Mouse (Mus musculus): ENCODE measurements around the gene Kcnk10. TPM values are rescaled to one million over a fixed set of nuclear protein-coding genes. Genes with fewer than 3 reads are reported as not detected.

The Kcnk10 gene
- polyA plus RNA-seq, 1 experiment = not detected

DNA sequence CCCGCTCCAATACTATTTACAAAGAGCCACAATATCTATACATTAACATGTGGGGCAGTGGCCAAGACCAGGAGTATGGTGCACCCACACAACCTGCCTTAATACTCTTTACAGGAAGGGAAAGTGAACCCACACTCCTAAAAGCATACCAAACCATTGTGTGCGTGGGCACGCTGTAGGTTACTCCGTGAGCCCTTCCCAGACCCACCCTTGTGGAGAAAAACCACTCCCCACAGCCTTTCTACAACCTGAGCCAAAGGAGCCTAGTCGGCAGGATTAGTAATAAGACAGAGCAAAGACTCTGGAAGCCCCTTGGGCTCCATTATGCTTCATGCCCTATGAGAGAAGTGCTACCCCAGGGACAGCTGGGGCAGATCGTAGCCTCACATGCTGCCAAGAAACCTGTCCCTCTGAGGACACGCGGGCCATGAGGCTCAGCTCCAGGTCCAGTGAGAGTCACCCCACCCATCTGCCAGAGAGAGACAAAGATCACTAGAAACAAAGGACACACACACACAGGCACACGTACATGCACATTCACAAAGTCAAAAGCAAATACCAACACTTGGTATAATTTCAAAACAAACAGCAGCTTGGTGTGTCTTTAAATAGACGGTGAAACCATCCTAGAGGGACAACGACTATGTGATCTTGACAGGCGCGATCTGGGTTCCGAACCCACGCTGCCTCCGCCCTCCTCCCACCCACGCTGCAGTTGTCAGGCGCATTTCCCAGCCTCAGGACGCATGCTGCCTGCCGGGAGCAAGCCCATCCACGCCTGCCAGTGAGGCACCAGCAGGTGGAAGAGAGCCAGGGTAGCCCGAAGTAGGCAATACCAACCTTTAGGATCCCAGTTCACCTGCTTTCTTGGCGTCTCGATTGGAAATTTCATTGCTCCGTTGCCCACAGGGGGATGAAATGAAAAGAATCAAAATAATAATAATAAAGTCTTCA is 4.5 kb downstream of the Kcnk10 start:
- TF ChIP-seq GATA1 (IDR thresholded peaks at IDR 0.05; ENCODE audit: borderline replicate concordance, low read length) (no peak), FLI1 (IDR thresholded peaks at IDR 0.05; ENCODE audit: low read length) (no peak)
- Histone ChIP-seq H3K4me3 (replicated peaks) (peak overlapping the region; percentile 72), H3K36me3 (replicated peaks; ENCODE audit: low read length) (no peaks in the 10 kb centered on the region), H3K27me3 (replicated peaks) (peaks cover 72% of the 10 kb centered on the region), H3K4me1 (peaks cover 34% of the 10 kb centered on the region), H3K9me3 (peaks cover 6% of the 10 kb centered on the region; the same call in 1 of the 2 replicates)

DNA sequence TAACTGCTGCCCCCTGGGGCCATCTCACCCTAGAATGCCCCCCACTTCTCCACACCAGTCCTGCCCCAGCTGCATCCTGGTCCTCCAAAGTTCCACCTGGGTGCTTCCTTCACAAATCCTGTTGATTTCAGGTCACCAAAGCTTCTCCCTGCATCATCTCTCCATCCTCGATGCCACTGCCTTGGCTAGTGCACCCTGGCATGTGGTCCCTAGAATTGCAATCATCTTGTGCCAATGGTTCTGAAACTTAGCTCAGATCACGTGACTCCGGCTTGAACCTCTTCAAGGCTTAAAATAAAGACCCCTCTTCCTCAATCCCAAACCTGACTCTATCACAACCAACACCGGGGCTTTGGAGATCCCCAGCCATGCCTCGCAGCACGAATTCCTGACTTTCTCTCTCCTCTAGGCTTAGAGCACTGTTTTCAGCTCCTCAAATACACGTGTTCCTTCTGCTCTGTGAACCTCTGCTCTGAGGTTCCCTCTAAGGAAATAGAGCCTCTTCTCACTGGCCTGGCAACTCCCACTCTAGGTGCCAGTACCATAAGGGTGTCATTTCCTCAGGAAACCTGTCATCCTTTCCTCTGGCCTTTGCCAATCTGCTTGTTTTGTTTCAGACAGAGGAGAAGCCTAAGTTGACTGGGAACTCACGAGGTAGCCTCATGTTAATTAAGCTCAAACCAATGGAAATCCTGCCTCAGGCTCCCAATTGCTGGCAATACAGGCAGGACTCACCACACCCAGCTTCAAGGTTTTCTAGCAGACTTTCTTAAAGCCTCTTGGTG is 6.0 kb downstream of the Kcnk10 start:
- Histone ChIP-seq H3K4me3 (replicated peaks) (no peak overlapping the region), H3K9me3 (peaks cover 6% of the 10 kb centered on the region; the same call in 1 of the 2 replicates), H3K36me3 (replicated peaks; ENCODE audit: low read length) (no peaks in the 10 kb centered on the region), H3K4me1 (peaks cover 29% of the 10 kb centered on the region), H3K27me3 (replicated peaks) (peaks cover 59% of the 10 kb centered on the region)
- TF ChIP-seq FLI1 (IDR thresholded peaks at IDR 0.05; ENCODE audit: low read length) = no peak
- no peak for TF ChIP-seq GATA1 (IDR thresholded peaks at IDR 0.05; ENCODE audit: borderline replicate concordance, low read length)

DNA sequence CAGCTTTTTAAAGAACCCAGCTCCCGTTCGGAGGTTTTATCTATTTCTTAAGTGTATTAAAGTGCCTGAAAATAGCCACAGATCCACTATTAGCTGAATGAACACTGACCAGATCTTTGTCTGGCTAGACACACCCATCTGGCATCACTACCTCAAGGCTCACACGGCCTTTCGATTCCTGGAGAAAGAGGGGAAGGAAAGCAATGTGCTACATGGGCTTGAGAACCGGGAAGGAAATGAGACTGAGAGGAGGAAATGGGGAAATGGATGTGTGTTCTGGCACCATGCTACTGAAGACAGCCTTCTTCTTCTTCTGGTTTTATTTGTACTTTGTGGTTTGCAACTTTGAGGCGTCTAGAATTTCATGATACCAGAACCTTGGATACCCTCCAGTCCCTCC is 8.7 kb downstream of the Kcnk10 start:
- no peak overlapping the region for H3K4me3 ChIP-seq (replicated peaks)
- H3K4me1 ChIP-seq = peaks cover 12% of the 10 kb centered on the region
- H3K27me3 ChIP-seq (replicated peaks) = peaks cover 32% of the 10 kb centered on the region
- H3K36me3 ChIP-seq (replicated peaks; ENCODE audit: low read length) = no peaks in the 10 kb centered on the region
- TF ChIP-seq GATA1 (IDR thresholded peaks at IDR 0.05; ENCODE audit: borderline replicate concordance, low read length) = no peak
- no peak for TF ChIP-seq FLI1 (IDR thresholded peaks at IDR 0.05; ENCODE audit: low read length)
- H3K9me3 ChIP-seq = peaks cover 6% of the 10 kb centered on the region; the same call in 1 of the 2 replicates

DNA sequence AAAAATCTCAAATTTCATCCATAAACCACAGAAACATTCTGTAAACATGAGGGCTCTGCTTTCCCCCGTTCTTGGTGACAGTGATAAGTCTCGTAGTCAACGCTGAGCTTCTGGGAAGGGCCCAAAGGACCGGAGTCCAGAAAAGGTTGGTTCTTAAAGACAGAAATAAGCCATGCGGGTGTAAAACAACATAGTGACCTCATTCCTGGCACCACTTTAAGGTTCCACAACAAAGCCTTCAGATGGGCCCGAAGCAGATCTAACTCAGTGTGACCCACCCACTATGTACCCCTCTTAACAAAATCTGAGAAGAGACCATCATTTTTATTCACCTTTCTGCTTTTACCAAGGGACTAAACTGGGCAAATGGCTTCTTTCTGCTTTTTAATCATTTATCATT is 10.2 kb downstream of the Kcnk10 start:
- Histone ChIP-seq H3K27me3 (replicated peaks) (peaks cover 19% of the 10 kb centered on the region), H3K4me1 (peaks cover 7% of the 10 kb centered on the region), H3K9me3 (no peaks in the 10 kb centered on the region), H3K36me3 (replicated peaks; ENCODE audit: low read length) (no peaks in the 10 kb centered on the region), H3K4me3 (replicated peaks) (no peak overlapping the region)
- TF ChIP-seq GATA1 (IDR thresholded peaks at IDR 0.05; ENCODE audit: borderline replicate concordance, low read length) (no peak), FLI1 (IDR thresholded peaks at IDR 0.05; ENCODE audit: low read length) (no peak)

DNA sequence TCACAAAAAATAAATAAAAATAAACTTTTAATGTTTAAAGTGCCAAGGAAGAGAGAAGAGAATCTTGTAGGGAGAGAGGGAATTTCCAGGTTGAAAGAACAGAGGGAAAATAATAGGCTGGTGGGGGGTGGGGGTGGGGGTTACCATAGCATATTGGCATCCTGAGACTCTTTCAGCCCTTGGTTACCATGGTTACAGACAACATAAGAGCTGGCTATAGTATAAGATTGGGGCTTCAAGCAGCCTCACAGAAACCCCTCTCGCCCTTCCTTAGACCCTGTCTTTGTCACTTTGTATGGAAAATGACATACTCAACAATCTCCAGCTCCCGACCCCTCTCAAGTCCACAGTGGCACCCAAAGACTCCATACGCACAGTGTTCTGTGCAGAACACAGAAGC is 13.7 kb downstream of the Kcnk10 start:
- Histone ChIP-seq H3K27me3 (replicated peaks) (peaks cover 3% of the 10 kb centered on the region), H3K36me3 (replicated peaks; ENCODE audit: low read length) (no peaks in the 10 kb centered on the region), H3K9me3 (peaks cover 5% of the 10 kb centered on the region; the same call in 1 of the 2 replicates), H3K4me3 (replicated peaks) (no peak overlapping the region), H3K4me1 (no peaks in the 10 kb centered on the region)
- no peak for TF ChIP-seq GATA1 (IDR thresholded peaks at IDR 0.05; ENCODE audit: borderline replicate concordance, low read length)
- no peak for TF ChIP-seq FLI1 (IDR thresholded peaks at IDR 0.05; ENCODE audit: low read length)

DNA sequence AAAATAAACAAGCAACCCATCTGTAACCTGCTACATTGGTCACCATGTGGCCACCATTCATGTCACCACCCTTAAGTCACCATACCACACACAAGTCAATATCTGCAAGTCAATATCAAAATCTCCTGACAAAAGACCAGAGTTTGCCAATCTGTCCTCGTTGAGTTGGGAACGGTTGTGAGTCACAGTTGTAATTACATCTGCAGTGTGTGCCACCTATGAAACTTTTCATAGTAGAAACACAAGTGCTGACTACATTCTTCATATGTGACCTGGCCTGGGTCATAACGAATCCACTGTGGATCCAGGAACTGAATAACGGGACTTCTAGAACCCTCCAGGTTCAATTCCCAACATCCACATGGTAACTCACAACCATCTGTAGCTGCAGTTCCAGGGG is 14.8 kb downstream of the Kcnk10 start:
- no peak overlapping the region for H3K4me3 ChIP-seq (replicated peaks)
- TF ChIP-seq FLI1 (IDR thresholded peaks at IDR 0.05; ENCODE audit: low read length) (no peak), GATA1 (IDR thresholded peaks at IDR 0.05; ENCODE audit: borderline replicate concordance, low read length) (no peak)

DNA sequence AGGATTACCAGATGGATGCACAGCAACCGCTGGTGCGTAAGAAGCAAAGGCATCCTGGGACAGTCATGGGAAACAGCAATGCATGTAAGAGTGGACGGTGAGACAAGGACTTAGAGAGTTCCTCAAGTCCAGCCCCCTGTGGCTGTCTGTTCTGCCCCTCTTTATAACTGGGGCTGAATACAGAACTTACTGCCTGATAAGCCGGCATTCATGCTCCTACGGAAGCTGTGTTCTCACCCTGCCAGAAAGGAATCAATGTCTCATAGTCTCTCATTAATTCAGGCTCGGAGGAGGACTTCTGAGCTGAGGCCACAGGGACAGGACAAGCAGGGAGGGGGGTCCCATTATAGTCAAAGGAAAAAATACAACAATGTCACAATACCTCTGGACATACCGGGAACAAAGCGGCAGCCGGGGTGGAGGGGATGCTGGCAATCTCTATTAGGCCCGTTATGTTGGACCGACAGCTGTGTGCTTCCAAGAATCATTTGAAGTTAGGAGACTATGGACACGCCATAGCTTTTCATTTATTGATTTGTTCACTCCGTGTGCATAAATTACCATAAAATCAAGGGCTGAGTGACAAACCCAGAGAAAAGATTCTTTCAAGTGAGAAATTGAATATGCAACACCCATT is 15.7 kb downstream of the Kcnk10 start:
- H3K4me1 ChIP-seq = no peaks in the 10 kb centered on the region
- no peaks in the 10 kb centered on the region for H3K27me3 ChIP-seq (replicated peaks)
- no peak overlapping the region for H3K4me3 ChIP-seq (replicated peaks)
- H3K36me3 ChIP-seq (replicated peaks; ENCODE audit: low read length) = no peaks in the 10 kb centered on the region
- H3K9me3 ChIP-seq = peaks cover 5% of the 10 kb centered on the region; the same call in 1 of the 2 replicates
- no peak for TF ChIP-seq FLI1 (IDR thresholded peaks at IDR 0.05; ENCODE audit: low read length)
- no peak for TF ChIP-seq GATA1 (IDR thresholded peaks at IDR 0.05; ENCODE audit: borderline replicate concordance, low read length)

More for the DNA sequence above, 14.8 kb downstream of the Kcnk10 start:
- Histone ChIP-seq H3K27me3 (replicated peaks) (no peaks in the 10 kb centered on the region), H3K36me3 (replicated peaks; ENCODE audit: low read length) (no peaks in the 10 kb centered on the region), H3K4me1 (no peaks in the 10 kb centered on the region), H3K9me3 (peaks cover 5% of the 10 kb centered on the region; the same call in 1 of the 2 replicates)

DNA sequence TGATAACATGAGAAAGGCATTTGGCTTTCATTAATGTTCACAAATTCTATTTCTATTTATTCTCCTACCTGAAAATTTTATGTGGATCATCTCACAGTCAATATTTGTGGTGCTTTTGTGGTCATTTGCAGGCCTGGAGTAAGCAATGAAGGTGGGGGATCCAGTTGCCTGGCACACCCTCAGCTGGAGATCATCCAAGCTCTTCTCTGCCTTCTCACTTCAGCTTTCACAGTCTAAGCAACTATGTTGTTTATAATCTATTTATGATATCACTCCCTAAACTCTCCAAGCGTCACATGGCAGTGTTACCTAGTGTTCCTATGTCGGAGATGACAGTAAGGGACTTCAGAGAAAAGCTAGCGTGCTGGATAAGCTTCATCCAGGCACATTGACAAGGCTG is 18.1 kb downstream of the Kcnk10 start:
- Histone ChIP-seq H3K4me1 (no peaks in the 10 kb centered on the region), H3K27me3 (replicated peaks) (no peaks in the 10 kb centered on the region), H3K4me3 (replicated peaks) (no peak overlapping the region), H3K9me3 (peaks cover 5% of the 10 kb centered on the region; the same call in 1 of the 2 replicates), H3K36me3 (replicated peaks; ENCODE audit: low read length) (no peaks in the 10 kb centered on the region)
- TF ChIP-seq GATA1 (IDR thresholded peaks at IDR 0.05; ENCODE audit: borderline replicate concordance, low read length) (no peak), FLI1 (IDR thresholded peaks at IDR 0.05; ENCODE audit: low read length) (no peak)

DNA sequence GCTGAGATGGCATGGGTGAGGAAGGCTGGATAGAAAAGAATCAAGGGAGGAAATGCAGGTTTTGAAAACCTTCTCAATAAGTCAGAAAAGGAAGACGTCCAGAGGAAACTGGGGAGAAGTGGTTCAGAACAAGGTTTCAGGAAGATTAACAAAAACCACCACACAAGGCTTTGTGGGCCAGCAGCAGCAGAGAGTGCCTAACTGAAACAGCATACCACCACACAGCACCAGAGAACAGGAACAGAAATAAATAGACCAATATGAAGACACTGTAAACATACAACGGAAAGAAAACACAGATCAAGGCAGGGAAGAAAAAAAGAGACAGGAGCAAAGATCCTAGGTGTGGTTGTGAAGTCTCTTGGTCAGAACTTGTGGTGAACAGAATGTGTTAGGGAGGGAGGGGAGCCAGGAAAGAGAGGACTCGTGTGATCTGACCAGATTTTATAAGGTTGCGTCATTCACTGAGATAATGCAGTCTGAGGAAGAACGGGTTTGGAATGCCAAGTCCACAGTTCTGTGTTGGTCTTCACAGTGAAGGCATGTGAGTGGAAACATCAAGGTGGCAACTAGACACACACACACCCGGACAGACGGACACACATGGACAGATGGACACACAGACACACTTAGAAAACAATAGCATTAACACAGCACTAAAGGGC is 21.0 kb downstream of the Kcnk10 start:
- peaks cover under 1% of the 10 kb centered on the region; the same call in 1 of the 2 replicates for H3K9me3 ChIP-seq

More for the DNA sequence above, 21.0 kb downstream of the Kcnk10 start:
- no peak overlapping the region for H3K4me3 ChIP-seq (replicated peaks)
- H3K27me3 ChIP-seq (replicated peaks) = no peaks in the 10 kb centered on the region
- H3K4me1 ChIP-seq = no peaks in the 10 kb centered on the region
- no peaks in the 10 kb centered on the region for H3K36me3 ChIP-seq (replicated peaks; ENCODE audit: low read length)
- TF ChIP-seq GATA1 (IDR thresholded peaks at IDR 0.05; ENCODE audit: borderline replicate concordance, low read length) (no peak), FLI1 (IDR thresholded peaks at IDR 0.05; ENCODE audit: low read length) (no peak)

Measured in megakaryocyte, embryonic 14.5 days (primary cell).